Mouse (Mus musculus): ENCODE data around the gene Vmn1r232.
A peak's percentile ranks its signal among the peaks of the same experiment; 100 is the strongest.

The Vmn1r232 gene

DNA sequence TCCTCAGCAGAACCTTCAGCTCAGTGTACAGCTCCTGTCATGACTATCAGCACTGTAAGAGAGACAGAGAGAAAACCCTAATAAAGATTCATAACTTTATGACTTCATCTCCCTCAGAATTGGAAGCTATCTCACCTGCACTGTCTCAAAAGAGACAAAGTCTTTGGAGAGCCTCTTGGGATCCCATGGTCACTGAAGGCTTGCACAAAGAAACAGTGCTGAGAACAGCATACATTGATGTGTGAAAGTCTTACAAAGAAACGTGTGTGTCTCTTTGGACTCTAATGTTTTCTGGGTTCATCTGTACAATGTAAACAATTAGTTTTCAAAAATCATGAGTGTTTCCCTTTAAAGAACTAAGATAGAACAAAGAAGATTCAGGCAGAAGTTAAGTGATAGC lies at the start of gene Vmn1r232:
Gene Vmn1r232, minus strand, starts transcription at position 101 of the 400 bp plus-strand sequence.
- DNase-seq (ENCODE audit: low spot score in 2 of 2) = no peak

DNA sequence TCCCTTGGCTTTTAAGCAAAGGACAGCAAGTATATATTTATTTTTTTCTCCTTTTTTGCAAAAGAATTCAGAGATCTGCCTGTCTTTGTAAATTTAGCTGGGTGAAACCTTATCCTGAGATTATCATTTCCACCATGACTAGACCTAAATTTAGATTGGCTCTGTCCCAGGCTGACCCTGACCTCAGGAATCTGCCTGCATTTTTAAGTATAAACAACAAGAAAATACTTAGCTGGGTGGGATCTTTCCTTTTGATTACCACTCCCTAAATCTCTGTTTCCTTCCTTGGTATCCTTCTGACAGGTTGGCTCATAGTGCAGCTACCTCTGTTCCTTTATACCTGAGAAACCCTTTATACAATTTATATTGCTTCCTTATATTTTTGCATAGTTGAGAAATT lies 47.2 kb upstream of the Vmn1r232 start:
- no peak for DNase-seq (ENCODE audit: low spot score in 2 of 2)

DNA sequence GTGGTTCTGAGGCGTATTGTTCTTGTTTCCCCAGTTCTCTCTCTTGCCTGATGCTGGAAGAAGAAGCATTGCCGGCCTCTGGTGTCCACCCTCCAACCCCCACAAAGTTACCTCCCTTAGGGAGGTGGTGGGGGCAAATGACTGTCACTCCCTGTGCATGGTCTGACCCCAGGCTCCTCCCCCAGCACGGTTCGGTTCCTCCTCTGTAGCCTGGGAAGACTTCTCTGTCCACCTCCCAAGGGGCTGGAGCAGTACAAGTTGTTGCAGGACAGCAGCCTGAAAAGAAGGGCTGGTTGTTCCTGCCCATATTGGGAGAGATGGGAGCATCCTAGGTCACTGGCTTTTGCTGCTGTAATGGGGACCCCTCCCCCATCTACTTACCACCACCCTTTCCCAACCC lies 45.9 kb upstream of the Vmn1r232 start:
- no peak for DNase-seq (ENCODE audit: low spot score in 2 of 2)

DNA sequence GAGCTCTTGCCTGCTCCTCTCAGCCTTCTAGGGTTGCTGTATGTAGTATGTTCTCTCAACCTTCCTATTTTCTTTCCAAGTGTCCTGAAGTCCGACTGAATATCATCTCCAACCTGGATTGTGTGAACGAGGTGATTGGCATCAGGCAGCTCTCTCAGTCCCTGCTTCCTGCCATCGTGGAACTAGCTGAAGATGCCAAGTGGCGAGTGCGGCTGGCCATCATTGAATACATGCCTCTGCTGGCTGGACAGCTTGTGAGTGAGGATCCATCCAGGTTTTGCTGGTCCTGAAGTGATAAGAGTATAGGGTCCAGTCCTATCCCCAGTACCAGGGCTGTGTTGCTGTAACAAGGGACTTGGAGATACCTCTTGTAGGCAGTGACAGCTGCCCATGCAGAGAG lies 40.9 kb upstream of the Vmn1r232 start:
- DNase-seq (ENCODE audit: low spot score in 2 of 2) = no peak

DNA sequence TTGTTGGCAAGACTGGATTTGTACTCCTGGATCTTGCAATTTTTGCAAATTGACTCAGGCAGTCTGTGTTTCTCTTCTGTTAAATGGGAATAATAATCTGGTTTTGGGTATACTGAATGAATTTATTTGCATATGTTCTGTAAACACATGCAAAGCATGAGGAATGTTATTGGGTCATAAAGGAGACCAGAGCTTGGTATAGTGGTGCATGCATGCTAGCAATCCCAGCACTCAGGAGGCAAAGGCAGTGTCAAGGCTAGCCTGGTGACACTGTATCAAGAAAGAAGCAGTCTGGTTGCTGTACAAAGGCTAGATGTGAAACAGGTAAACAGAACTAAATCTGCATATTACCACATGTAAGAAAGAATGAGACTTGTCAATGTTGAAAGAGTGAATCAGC lies 27.1 kb upstream of the Vmn1r232 start:
- DNase-seq (ENCODE audit: low spot score in 2 of 2) = no peak

DNA sequence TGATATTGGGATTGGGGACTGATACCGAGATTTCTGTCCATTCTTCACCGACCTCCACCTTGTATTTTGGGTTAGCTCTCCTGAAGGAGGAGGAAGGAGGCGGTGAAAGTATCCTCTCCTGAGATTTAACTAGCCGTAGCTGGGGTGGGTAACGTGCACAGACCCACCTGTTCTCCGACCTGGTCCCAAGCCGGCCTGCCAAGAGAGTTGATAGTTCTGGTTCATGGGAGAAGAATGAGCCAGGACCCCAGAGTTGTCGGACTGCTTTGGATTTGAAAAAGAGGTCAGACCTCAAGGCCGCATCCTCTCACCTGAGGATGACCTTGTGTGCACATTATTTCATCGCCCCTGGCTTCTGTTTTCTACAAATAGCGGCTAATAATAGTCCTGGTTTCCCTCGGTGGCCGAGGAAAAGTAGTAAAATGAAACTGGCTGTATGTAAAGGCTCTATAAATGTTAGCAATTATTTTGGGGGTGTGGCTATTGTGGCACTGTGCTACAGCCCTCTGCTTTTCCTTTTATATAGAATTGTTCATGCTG lies 26.6 kb upstream of the Vmn1r232 start:
- DNase-seq (ENCODE audit: low spot score in 2 of 2) = no peak

DNA sequence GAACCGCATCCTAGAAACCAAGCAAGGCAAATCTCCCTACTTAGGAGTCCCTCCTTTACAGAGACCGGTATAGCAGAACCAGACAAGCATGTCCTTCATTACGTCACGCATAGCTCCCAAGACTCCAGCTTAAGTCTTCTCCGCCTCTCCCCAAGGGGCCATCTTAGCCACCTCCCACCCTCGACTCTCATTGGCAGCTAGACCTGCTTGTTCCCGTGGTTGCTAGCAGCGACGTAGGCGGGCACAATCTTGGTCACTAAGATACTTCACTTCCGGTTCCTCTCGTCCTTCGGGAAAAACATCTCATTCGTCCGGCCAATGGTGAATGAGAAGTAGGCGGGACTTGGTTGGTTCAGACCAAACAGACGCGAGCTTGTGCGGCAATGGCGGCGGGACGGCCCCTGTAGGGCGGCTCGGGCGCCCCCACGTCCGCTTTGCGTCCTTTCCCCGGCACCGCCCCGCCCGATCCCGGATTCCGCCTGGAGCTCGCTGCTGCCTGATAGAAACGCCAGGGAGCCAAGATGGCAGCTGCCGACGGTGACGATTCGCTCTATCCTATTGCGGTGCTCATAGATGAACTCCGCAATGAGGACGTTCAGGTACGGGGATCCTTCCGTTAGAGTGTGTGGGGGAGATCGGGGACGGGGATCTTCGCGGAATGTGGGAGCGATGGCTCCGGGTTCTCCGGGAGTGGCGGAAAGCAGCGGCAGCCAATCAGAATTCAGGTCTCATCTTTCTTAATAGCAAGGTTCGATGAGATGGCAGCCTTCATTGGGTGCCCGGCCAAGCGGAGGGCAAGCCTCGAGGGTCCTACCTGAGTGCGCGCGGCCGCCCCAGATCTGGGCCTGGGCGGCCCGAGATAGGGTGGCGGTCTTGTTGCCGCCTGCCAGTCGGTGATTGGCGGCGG lies 25.7 kb upstream of the Vmn1r232 start, which contains the start of gene Ppp2r1a:
Gene Ppp2r1a, plus strand, starts transcription at position 327 of the 907 bp plus-strand sequence.
- peak; percentile 100 for DNase-seq (ENCODE audit: low spot score in 2 of 2)

DNA sequence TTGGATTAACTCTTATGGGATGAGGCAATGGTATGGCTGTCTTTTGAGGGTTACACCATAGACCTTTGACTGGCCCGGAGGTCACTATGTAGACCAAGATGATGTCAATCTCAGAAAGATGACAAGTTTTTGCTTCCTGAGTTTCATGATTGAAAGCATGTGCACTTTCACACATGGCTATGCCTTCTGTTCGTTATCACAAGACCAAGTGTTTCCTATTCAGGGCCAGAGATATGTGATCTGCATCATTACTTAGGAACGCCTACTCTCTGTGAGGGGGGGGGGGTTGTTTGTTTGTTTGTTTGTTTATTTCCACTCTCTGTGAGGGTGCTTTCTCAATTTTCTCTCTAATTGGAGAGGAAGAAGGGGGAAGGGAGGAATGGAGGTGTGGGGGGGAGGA lies 24.7 kb upstream of the Vmn1r232 start:
- DNase-seq (ENCODE audit: low spot score in 2 of 2) = no peak

DNA sequence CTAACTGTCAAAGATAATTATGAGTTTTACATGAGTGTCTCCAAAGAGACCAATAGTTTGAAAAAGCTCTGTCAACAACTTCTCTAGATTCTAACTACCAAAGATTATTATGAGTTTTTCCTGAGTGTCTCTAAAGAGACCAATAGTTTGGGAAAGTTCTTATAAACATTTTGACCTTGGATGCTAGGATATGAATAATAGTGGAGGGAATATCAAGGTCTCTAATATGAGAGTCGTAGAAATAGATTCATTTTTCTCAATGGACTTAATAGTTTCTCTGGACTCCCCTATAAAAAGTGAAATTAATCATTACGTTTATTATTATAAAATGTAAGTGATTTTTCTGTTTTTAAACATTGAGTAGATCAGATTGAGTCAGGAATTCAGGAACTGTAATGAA lies 14.5 kb downstream of the Vmn1r232 start, which contains the start of gene Vmn1r231:
Gene Vmn1r231, minus strand, starts transcription at position 101 of the 400 bp plus-strand sequence.
- DNase-seq (ENCODE audit: low spot score in 2 of 2) = no peak
